Mouse (Mus musculus): ENCODE results near the gene Grin2a.

Gene Grin2a

DNA sequence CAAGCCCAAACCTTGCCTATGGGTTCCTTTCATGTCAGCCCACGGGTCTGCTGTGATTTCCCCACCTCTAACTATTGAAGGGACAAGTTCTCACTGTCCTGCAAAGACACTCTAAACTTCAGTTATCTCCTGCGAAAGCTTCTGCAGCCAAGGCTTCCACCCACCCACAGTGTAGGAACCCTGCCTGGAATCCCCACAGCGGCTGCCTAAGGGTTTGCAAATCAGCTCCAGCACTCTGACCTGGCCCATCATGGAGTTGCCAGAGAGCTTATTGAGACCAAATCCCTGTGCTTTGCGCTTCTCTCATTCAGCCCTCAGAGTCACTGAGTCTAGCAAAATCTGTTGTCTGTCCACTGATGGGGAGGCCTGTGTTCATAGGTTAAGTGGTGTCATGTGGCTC is 130.3 kb downstream of the Grin2a start:
- no peak for DNase-seq (ENCODE audit: low read depth)

DNA sequence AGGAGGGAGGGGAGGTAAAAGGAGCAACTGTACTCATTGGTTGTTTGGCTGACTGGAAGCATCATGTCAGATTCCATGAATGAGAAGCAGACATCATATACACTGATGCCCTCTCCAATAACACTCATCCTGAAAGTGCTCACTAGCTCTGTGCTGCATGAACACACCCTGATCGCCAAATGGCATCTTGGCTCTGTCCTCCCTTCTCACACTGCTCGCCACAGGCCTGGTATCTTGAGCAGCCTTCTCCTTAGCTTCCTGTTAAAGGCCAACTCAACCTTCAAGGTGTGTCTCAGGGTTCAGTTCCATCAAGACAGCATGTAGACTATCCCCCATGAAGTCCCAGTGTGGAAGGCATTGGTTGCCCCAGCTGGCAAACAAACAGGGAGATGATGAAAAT is 137.6 kb downstream of the Grin2a start:
- no peak for DNase-seq (ENCODE audit: low read depth)

DNA sequence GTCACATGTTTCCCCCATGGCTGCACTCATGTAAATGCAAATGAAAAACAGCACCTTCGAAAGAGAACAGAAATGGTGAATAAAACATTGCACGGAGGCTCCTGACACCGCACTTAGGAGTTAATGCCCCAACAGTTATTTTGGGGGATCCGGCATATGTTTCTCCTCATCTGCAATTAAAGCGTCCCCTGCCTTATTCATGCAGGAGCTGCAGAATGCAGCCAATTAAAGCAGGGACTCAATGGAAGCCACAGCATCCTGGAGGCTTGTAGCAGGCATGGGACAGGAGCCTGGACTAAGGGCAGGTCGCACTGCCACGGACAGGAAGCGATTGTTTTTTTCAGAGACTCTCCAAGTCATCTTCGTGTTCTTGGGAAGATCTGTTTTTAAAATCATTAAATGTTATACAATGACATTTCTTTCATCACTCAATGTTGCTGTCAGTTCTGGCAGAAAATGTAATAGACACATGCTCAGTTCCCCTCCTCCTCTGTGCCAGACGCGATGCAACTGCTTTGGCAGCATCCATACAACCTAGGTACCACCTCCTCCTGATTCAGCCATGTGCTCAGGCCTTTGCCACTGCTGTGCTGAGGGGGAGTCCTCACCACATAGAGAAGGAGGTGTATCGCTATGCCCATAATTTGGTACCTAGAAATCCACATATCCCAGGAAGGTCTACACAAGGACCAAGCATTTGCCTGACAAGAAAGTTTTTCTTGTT is 143.9 kb downstream of the Grin2a start:
- DNase-seq (ENCODE audit: low read depth) = no peak

DNA sequence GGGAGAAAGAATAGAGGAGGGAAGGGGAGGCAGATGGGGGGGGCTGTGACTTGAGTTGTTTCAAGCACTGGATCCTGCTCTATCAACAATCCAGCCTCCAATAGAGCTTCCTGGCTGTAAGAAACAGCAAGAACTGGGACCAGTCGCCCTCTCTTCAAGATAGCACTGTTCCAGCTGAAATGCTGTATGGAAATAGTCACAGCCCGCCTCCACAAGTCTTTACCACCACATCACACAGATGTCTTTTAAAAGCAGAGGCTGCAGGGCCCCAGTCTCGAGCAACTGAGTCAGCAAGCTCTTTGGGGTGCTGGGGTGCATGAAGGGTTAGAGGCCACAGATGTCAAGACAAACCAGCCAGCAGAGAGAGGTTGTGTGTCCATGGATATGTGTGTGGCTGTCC is 153.9 kb downstream of the Grin2a start:
- DNase-seq (ENCODE audit: low read depth) = no peak

DNA sequence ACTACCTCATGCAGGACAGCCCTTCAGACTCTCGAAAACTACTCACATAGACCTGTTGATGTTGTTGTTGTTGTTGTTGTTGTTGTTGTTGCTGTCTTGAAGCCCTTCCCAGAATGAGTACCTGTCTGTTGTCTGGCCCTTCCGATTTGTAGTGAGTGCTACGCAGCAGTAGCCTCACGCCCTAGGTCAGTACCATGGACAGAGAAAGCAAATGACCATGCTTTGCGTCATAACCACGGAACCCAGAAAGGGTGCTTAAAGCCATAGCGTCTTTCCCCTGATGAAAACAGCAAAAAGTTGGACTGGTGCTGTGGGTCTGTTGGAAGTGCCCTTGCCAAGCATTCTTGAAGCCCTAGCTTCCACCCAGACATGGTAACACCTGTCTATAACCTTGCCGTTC is 158.8 kb downstream of the Grin2a start:
- no peak for DNase-seq (ENCODE audit: low read depth)

DNA sequence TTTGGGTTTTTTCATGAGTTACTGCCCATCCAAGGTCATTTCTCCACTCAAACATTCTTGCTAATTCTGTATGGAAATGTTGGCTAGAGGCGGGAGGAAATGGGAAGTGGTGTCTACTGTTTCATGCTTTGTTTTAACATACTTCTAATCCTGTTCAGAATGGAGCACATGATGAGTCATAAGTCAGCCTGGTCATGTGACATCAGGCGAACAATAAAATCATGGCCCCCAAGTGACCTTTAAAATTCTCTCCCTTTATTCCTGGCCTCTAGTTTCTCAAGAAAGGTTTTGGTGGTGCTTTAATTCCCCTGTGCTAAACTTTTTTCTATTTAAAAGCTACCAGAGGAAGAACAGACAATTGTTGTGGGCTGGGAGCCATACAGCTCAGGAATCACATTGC is 161.1 kb downstream of the Grin2a start:
- no peak for DNase-seq (ENCODE audit: low read depth)

DNA sequence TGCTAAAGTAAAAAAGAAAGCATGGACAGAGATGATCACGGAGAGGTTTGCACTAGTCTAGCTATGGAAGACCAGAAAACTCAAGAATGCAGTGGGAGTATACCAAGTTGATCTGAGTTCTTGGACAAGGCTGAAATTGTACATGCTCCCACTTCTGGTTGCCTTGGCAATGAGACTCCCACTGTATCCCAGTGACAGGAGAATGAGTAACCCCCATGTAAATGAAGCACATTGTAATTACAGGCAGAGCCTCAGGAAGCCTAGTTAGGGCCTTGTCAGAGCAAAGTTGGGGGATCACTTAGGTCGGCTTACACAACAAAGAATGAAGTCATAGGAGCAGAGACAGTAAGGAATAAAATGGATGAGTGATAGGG is 170.3 kb downstream of the Grin2a start:
- no peak for DNase-seq (ENCODE audit: low read depth)

DNA sequence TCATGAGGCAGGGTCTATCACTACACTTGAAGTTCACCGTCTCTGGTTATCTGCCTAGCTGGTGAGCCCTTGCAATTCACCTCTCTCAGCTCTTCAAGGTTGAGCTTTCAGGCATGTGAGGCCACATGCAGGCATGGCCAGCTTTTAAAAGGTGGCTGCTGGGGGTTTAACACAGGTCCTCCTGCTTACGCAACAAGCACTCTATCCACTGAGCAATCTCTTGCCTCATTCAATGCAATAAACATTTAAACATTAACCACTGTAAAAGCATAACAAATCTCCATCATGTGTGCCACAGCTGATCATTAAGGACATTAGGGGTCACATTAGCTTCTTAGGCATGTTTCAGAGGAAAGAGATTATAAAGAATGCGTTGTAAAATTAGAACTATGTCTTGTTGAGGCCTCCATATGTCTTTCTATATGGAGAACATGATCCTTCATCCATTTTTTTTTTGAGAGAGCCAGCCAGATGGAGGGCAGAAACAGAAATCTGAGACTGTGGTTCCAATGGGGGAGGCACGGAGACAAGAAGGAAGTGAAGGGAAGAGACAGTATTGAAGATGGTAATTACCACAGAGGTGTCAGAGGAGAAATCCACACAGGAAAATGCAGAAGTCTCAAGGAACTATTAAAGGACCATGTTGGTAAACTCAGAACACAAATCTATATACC is 170.8 kb downstream of the Grin2a start:
- no peak for DNase-seq (ENCODE audit: low read depth)

DNA sequence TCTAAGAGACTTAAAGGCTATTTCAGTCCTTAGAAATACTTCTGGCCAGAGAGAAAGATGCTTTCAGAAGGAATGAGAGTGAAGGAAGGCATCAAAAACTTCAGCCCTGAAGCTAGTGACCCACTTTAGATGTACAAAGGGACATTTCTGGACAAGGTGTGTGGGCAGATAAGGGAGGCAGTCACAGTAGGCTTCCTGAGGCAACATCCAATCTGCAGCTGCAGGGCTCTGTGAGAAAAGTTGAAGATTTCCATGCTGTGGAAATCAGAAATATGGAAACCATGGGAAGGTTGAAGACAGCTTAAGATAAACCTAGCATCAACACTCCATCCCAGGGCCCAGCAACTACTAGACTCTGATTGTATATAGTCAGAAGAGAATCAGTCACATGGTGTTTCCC is 171.7 kb downstream of the Grin2a start:
- no peak for DNase-seq (ENCODE audit: low read depth)

DNA sequence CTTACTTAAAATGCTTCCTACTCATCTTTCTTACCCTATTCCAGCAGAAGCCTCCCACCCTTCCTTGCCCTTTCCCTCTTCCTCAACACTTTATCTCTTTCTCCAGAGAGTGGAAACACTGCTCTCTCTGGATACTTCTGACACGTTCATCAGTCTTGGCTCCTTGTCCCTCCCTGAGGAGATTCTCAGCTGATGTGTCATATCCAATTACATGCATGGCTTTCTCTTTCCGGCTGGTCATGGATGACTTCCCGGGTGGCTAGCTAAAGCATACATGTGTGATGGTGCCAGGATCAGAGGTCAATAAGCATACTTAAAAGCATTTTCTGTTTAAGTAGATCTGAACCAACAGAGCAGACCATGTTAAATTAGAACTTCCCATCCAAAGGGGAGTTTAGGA is 175.9 kb downstream of the Grin2a start:
- DNase-seq (ENCODE audit: low read depth) = no peak

DNA sequence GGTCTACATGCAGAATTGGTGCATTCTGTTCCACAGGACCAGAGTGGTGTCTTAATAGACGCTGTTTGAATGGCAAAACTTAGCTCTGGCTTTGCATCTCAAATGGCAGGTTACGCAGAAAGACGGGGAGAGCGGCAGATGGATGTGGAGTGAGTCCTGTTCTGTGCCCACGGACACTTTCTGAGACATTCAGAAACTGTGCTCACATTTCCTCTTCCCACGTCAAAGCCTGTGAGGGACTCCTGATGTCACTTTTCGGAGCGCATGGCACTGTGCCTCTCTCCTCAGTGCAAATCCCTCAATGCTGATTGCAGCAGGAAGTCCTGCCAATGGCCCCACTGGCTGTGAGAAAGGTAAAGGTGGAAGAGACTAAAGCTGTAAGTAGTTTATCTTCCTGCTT is 194.0 kb downstream of the Grin2a start:
- no peak for DNase-seq (ENCODE audit: low read depth)

DNA sequence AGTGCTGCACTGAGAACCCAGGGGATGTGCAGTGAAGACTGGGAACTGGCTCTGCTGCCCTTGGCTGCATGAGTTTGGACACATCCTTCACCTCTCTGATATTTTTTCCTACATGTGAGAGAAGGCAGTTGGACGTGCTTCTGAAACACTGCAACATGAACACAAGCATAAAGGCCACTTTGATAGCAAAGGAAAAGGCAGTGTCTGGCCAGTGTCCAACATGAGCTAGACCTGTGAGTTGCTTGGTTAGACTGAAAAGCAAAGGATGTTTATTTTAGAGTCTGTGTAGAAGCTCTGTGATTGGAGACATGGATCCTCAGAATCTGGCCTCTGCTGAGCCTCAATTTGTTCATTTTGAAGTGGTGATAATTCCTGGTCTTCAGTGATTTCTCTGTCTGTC is 195.1 kb downstream of the Grin2a start:
- DNase-seq (ENCODE audit: low read depth) = no peak

DNA sequence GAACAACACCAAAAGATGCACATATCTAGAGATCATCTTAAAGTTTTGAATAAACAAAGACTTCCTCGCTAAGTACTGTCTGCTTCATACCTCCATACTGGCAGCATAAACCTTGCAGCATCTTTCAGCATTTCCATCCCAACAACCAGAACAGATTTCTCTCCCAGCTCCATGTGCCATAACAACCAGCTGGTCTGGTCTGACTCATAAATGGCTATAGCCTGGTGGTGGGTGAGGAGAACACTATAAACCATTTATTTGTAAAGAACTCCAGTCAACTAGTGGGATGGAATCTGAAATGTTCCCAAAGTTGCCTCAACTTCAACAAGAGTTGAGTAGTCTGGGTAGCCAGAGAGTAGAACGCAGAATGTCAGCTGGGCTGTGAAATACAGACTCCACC is 202.4 kb downstream of the Grin2a start:
- no peak for DNase-seq (ENCODE audit: low read depth)

DNA sequence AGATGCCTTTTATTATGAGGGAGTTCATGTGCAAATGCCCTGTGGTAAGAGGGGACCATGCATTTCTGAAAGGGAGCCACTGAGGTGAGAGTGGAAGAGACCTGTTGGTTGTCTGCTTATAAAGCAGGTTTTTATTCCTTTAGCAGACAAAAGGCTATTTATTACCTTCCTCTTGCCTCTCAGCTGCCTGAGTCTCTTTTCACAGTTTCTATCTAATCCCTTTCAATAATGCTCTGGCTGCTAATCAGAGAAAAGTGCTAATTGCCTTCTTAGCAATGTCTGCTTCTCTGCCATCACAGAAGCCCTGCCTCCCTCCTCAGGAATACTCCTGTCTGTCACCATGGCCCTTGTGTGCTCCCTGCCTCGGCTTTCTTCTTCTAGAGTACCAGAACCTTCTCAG is 209.1 kb downstream of the Grin2a start:
- DNase-seq (ENCODE audit: low read depth) = no peak

DNA sequence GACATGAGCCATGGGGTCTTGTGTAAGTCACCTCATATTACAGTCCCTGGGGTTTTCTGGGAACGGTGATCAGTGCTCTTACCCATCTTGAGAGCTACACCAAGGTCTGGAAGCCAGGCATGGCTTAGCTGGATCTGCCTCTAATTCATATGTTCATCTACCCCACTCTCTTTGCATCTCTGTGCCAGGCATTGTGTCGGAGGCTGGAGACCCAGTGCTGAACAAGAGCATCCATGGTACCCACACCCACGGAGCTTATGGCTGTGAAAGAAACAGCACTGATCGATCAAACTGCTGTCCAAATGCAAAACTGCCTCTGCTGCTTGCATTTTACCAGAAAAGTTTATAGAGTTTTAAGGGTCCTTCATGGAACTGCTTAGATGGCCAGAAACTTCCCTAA is 209.5 kb downstream of the Grin2a start:
- DNase-seq (ENCODE audit: low read depth) = no peak

DNA sequence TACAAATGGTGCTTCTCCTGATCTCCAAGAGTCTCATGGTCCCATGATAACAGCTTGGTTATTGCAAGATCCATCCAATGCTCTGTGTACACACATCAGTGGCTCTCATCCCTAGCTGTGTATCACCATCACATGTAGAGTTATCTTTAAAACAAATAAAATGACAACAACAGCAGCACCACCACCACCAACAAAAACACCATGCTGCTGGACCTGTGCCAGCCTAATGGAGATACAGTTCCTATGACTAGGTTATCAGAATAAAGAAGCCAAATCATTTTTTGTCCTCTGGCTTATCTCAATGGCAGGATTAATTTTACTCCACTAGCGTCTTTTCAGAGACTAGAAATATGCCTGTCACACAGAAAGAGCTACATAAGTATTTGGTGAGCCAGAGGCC is 226.4 kb downstream of the Grin2a start:
- DNase-seq (ENCODE audit: low read depth) = no peak

DNA sequence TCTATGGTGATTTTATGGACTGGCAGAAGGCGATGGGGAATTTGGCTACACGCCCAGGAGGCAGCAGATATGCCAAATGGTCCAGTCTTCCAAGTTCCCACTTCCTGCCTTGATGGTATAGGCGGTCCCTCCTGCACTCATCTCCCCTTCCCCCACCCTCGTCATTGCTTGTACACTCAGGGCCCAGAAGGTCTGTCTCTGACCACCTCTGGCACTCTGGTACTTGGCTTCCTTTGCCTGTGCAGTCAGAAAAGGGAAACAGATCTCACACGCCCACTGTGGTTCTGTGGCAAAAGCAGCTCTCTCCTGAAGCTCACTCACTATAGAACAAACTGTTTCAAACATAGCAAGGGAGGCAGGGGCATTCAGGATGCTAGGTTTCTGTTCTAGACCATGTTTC is 227.0 kb downstream of the Grin2a start:
- DNase-seq (ENCODE audit: low read depth) = no peak

DNA sequence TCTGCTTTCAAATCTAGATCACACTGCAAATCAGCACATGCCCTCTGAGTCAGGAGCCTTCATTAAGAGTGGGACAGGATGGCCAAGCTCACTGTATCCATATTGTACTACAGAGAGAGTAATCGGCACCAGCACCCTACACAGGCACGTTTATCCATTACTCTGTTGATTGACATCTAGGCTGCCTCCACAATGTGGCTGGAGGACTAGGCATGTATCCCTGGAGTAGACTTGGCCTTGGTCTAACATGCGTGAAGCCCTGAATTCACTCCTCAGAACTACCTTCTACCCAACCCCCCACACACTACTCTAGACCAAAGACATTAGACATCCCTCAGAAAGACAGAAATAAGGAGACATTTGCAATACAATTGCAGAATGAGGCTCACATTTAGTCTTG is 227.4 kb downstream of the Grin2a start:
- DNase-seq (ENCODE audit: low read depth) = no peak

DNA sequence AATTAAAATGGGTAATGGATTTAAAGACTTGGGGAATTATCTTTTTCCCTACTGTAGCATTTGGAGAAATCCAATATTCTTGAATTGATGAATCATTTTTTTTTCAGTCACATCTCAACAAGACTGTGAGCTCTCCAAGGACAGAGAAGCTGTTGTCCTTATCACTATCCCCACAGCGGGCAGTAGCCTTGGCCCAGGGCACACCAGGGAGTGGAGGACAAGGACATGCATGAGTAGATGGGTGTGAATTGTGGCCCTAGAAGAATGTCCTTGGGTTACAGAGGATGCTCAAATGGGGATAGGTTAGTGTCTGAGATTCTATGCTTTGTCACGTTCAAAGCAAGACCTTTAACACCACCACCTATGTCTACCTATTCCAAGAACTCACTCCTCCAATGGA is 231.3 kb downstream of the Grin2a start:
- DNase-seq (ENCODE audit: low read depth) = no peak

DNA sequence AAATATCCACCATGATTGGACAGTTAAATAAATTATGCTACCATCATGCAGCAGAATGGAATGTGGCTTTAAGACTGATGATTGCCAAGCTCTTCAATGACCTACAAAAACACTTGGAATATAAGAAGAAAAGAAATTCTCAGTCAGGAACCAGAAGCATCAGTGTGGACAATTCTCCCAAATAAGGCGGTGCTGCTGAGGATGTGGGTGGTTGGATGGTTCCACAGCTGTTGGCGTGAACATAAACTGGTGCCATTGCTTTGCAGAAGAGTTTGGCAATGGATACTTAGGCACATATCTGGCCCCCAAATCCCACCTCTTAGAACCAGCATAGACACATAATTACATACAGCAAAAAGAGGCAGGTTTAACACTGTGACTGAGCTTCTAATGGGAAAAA is 235.0 kb downstream of the Grin2a start:
- no peak for DNase-seq (ENCODE audit: low read depth)

DNA sequence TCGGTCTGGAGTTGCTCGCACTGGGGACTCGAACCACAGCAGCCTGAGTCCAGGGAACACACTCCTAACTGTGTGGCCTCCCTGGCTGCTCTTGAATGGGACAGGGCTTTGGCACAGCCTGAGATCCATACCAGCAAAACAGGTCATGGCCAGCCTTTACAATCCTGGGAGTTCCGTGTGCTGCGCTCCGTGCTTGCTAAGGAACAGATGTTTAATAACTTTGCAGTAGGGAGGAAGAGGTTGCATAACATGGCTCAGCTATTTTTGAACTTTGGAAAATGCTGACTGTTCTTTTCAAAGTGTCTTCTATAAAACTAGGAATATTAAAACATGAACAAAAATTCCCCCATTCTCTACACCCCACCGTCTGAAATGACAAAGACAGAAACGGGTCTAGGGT is 238.5 kb downstream of the Grin2a start:
- DNase-seq (ENCODE audit: low read depth) = no peak

DNA sequence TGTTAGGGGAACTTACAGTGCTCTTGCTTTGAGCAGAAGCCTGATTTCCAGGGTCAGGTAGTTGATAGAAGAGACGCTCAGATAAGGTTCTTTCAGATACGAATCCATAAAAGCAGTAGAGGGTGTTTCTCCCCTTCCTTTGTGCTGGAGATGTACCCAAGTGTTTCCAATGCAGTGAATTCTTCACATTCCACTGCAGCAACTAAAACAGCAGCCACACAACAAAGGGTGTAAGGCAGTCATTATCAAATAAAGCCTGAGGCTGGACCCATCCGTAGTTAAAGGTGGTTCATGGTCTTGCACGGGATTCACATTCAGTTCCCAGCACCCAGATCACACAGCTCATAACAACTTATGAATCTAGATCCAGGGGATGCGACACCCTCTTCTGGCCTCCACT is 241.3 kb downstream of the Grin2a start:
- no peak for DNase-seq (ENCODE audit: low read depth)

DNA sequence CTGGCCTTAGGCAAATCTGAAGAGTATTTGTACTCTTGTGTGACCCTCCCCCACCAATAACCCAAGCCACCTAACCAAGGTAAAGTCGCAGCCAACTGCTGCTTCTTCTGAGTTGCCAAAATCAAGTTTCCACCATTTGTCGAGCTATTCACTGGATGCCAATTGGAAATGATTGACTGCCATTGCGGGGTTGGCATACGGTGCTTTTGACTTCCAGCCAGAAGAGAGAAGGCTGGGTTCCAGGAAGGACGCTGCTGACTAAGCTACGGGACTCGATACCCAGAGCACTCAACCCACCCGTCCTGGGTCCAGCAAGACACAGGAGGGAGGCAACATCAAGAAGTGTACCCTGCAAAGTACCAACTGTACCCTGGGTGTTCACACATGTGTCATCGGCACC is 242.3 kb downstream of the Grin2a start:
- no peak for DNase-seq (ENCODE audit: low read depth)

DNA sequence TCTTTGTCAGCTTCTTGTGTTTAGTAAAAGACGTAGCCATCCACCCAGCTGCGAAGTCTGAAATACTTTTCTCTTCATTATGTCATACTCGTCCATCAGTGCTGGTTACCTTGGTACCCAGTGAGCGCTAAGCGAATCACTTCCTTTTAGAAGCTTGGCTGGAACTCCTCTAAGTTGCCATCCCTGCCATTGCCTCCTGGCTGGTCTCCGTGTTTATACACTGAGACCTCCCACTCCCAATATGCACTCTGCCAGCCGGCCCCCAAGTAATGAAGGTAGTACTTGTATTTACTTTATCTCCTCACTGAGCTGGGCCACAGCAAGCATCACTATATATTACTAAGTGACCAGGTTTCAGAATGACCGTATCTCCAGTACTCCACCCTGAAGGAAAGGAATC is 242.8 kb downstream of the Grin2a start:
- no peak for DNase-seq (ENCODE audit: low read depth)
